Mouse (Mus musculus): ENCODE results near the gene Dctd.
"Not testable (repeated sequence)": the region's sequence is repeated elsewhere in the genome, so short reads cannot be mapped to it uniquely, and the experiment has no call there.

Dctd gene

GRCm38 (mm10) chr8:48145766-48146165 lies 46.9 kb downstream of the Dctd start:
- no peak for DNase-seq (ENCODE audit: low spot score in 2 of 2)

- no peak for DNase-seq (ENCODE audit: low spot score in 2 of 2)
Observed at GRCm38 (mm10) chr8:48146449-48146848, 47.6 kb downstream of the Dctd start.

GRCm38 (mm10) chr8:48152062-48152738 lies 53.3 kb downstream of the Dctd start:
- DNase-seq (ENCODE audit: low spot score in 2 of 2): peak in 1 of 2 experiments; percentile 64

- DNase-seq (ENCODE audit: low spot score in 2 of 2): peak; percentile 37 to 81
Observed at GRCm38 (mm10) chr8:48153360-48154121, 54.6 kb downstream of the Dctd start.

- no peak for DNase-seq (ENCODE audit: low spot score in 2 of 2)
Observed at GRCm38 (mm10) chr8:48157718-48158117, 58.8 kb downstream of the Dctd start.

GRCm38 (mm10) chr8:48158560-48159217 lies 59.8 kb downstream of the Dctd start:
- no peak for DNase-seq (ENCODE audit: low spot score in 2 of 2)

GRCm38 (mm10) chr8:48177406-48177805 lies 78.5 kb downstream of the Dctd start:
- DNase-seq (ENCODE audit: low spot score in 2 of 2): no peak

GRCm38 (mm10) chr8:48177876-48178275 lies 79.0 kb downstream of the Dctd start:
- DNase-seq (ENCODE audit: low spot score in 2 of 2): no peak

GRCm38 (mm10) chr8:48178993-48179392 lies 80.1 kb downstream of the Dctd start:
- no peak for DNase-seq (ENCODE audit: low spot score in 2 of 2)

- DNase-seq (ENCODE audit: low spot score in 2 of 2): not testable (repeated sequence)
Observed at GRCm38 (mm10) chr8:48180146-48180545, 81.3 kb downstream of the Dctd start.

- no peak for DNase-seq (ENCODE audit: low spot score in 2 of 2)
Observed at GRCm38 (mm10) chr8:48181000-48181399, 82.1 kb downstream of the Dctd start.

GRCm38 (mm10) chr8:48183758-48184157 lies 84.9 kb downstream of the Dctd start:
- no peak for DNase-seq (ENCODE audit: low spot score in 2 of 2)

- no peak for DNase-seq (ENCODE audit: low spot score in 2 of 2)
Observed at GRCm38 (mm10) chr8:48188586-48188985, 89.7 kb downstream of the Dctd start.

- DNase-seq (ENCODE audit: low spot score in 2 of 2): no peak
Observed at GRCm38 (mm10) chr8:48195971-48196370, 97.1 kb downstream of the Dctd start.

- no peak for DNase-seq (ENCODE audit: low spot score in 2 of 2)
Observed at GRCm38 (mm10) chr8:48199171-48199570, 100.3 kb downstream of the Dctd start.

GRCm38 (mm10) chr8:48202632-48203031 lies 103.7 kb downstream of the Dctd start:
- DNase-seq (ENCODE audit: low spot score in 2 of 2): no peak

Measured in cerebellum, postnatal 4 days (tissue).